Mouse (Mus musculus) mouse trophoblast stem cell (cell line): ENCODE measurements around the gene Sgpp2.

Experiments
- in situ Hi-C, 2 experiments: fragments of 300-500 bp; cut with MseI, MboI; formaldehyde crosslinking; loops; 2 replicates in 1 of 2; 3 replicates in 1 of 2; pipeline ENCODE4 v1.15.1; 2025

The Sgpp2 gene

DNA sequence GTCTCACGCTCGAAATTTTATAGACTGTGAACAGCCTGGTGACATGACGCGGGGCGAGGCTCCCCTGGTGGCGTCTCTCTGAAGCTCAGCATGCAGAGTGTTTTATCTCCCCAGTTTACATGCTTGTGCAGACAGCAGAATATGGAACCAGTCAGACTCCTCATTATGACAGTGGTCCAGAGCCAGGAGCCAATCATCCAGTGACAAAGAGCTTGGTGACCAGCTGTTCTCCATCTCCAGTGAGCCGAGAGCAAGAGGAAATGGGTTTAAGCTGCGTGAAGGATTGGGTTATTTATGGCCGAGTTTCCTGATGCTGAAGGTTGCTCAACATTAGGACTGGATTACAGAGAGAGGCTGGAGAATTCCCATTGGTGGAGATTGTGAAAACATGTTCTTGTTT, 28.1 kb downstream of the Sgpp2 start:
- in situ Hi-C loops: no loop called here

DNA sequence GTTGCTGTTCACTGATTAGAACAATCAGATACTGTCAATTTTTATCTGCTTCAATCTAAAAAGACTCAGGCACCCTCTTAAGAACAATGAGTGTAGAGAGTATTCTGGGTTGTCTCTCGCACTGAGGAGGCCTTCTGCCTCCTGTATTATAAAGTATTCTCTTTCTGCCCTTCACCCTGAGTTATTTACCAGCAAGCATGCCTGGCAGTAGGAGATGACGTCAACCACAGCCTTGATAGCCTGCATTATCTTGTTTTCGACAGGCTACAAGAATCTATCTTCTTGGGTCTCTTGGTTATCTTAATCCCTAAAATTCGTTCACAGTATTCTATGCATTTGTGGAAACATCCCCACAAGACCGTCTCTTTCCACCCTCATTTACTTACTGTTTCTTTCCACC, 29.8 kb downstream of the Sgpp2 start:
- in situ Hi-C loops: no loop called here

DNA sequence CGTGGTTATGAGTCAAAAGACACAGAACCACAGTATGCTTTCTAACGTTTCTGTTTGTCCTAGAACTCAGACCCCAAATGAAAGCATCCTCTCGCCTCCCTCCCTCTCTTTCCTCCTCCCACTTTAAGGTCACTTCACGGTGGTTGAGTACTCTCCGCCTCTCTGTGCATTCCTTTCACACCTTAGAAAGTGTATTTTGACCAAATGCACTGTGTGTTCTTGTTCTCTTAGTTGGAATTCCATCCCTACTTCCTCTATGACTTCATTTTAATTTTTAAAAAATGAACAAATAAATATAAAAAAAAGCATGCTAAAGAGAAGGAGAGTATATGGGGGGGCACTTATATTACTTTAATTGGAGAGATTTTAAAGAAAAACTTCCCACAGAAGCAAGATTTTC, 30.4 kb downstream of the Sgpp2 start:
- in situ Hi-C loops: no loop called here

DNA sequence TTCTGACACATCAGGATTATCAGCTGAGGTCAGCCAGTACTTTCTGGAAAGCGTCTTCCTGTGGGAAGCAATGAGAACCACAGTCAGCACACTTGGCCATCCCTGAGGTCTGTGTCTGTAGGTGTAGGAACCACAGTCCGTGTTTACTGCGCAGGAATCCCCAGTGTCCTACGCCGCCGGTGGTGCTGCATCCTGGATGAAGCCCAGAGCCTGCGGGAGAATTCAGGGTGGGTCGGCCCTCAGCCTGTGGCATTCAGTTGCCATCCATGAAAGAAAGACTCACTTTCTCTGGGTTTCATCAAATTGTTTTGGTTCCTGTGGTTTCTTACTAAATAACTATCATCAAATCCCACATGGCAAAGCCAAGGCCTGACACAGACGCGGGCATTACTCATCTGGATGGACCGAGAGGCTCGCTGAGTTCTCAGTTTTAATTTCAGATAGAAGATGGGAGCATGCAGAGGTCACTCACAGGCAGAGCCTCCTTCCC, 37.2 kb downstream of the Sgpp2 start:
- in situ Hi-C loops: no loop called here

DNA sequence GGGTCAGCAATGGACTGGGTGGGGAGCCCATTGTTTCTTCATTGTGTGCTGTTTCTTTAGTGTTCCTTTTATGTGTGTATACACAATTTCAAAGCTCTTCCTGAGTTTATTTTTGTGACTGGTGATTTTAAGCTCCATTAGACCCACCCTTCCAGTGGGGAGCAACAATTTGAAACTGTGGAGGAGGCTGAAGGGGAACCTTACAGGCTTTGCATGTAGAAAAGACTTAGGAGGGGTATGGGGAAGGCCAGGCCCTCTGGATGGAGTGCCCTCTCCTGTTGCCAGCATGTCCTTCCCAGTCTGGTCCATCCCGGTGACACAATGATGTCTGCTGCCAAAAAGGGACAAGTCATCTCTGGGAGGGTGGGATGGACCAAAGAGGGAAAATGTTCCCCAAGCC, 39.1 kb downstream of the Sgpp2 start:
- in situ Hi-C loops: no loop called here

DNA sequence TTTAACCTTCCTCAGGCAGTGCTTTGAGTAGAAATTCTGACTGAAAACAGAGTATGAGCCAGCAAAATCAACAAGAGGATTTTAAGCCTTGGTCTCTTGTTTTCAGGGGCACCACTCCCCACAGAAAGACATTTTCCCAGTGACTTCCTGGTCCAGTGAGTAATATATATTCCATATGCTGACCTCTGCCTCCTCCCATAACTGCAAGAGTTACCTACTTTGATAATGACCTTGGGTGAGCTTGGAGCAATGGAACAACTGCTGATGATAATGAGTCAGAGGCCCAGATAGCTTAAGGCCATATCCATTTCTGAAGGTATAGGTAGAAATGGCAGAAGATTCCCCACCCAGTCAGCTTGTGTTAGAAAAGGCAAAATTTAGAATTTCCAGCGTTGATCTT, 43.1 kb downstream of the Sgpp2 start:
- in situ Hi-C loops: no loop called here

DNA sequence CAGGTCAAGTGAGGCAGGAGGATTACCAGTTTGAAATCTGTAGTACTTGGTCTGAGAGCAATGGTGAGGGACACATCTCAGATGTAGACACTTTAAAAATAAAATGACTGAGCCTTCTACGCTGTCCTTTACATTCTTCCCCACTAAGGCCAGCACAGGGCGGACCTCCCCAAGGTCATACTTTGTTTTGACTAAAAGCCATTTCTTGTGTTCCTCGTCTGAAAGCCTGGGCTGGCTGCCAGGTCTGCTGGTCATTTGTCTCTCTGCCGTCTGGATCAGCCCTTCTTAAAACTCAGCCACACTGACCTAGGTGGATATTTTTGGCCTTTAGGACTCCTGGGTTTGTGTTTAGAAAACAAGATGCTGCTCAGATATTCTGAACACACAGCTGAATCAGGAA, 45.0 kb downstream of the Sgpp2 start:
- in situ Hi-C loops: no loop called here

DNA sequence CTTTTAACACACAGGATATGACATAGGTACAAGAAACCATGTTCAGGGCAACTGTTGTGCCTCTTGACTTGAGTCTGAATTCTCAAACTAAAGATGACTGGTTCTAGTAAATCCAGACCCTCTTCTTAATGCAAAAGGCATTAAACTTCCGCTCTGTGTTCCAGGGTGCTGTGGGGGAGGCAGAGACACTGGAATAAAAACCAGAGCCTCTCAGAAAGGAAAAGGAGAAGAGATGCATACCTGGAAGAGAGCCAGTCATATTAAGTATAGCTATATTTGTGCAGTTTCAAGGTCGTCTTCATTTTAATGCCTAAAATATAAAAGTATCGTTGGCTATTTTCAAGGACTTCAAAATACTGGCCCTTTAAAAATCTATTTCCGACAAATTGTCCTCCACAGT, 47.3 kb downstream of the Sgpp2 start:
- in situ Hi-C loops: no loop called here

DNA sequence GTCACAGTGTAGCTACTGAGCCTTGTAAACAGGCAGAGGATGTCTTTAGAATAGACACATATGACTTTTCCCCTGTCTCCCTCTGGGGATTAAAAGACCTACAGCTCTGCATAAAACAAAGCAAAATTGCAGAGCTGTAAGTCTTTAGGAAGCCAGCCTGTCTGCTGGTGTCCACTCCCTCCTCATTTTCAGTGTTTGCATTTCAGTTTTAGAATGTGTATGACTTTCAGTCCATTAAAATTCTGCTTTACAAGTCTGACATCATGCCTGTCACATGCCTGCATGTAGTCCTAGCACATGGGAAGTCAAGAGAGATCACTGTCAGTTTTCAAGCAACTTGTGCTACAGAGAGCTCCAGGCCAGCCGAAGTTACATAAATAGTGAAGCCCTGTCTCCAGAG, 47.7 kb downstream of the Sgpp2 start:
- in situ Hi-C loops: no loop called here

DNA sequence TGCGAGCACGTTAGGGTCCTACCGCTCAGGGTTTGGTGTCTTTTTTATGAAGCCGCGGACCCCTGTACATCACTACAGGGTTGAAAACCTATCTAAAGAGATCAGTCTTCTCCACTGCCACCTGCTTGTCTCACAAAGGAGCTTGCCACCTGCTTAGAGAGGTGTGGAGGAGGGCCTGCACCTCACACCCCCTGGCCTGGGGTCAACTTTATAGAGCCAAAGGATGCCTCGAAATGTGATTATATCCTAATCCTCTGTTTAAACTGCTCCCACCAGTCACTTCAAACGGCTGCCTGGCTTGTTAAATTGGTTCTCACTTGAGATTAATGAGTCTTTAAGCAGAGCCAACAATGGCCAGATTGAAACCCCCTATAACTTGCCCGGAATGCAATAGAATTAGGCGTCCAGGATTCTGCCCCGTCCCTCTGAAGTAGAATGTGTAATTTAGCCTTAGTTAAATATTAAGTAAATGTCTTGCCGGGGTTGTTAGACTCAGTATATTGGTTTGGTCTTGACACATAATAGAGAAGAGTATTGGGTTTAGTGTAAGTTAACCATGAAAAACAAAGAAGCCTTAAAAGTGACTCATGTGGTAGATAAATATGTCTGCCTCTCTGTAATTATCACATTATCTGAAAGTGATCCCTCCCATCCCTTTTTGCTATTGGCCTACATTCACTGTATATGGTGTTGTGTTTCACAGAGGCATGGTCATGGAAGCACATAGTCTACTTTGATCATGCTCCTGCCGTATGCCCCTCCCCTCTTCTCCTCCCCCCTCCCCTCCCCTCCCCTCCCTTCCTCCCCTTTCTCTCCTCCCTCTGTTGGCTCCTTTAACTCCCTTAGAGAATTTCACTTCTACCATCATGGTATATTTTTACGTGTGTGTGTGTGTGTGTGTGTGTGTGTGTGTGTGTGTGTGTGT, 54.1 kb downstream of the Sgpp2 start:
- in situ Hi-C loops: no loop called here

DNA sequence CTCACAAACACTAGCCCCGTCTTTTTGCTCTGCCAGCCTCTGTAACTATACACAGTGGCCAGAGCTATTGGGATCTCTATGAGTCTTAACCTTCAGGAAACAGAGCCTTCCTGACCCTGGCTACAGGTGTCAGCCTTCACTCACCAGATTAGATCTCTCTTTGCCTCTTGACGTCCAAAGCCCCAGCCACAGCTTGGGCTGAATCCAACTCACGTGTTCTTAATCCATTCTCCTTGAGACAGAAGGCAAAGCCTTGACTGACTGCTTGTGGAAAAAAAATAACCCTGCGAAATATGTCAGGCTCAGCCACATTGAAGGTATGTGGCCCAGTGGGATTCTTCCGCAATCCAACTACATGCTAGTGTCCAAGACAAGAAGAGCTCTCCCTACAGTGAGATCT, 57.7 kb downstream of the Sgpp2 start:
- in situ Hi-C loops: no loop called here

DNA sequence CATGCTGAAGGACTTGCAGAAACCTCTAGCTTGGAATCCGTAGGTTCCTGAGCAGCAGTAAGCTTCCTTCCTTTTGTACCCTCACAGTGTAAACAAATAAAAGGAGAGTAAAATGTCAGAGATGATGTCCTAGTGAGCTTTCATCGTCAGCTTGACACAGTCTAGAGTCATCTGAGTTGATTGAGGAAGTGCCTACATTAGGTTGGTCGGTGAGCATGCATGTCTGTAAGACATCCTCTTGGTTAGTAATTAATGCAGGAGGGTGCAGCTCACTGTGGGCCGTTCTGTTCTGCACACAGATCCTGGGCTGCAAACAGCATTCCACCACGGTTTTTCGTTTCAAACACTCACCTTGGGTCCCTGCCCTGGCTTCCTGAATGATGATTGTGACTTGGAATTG, 60.0 kb downstream of the Sgpp2 start:
- in situ Hi-C loops: no loop called here

DNA sequence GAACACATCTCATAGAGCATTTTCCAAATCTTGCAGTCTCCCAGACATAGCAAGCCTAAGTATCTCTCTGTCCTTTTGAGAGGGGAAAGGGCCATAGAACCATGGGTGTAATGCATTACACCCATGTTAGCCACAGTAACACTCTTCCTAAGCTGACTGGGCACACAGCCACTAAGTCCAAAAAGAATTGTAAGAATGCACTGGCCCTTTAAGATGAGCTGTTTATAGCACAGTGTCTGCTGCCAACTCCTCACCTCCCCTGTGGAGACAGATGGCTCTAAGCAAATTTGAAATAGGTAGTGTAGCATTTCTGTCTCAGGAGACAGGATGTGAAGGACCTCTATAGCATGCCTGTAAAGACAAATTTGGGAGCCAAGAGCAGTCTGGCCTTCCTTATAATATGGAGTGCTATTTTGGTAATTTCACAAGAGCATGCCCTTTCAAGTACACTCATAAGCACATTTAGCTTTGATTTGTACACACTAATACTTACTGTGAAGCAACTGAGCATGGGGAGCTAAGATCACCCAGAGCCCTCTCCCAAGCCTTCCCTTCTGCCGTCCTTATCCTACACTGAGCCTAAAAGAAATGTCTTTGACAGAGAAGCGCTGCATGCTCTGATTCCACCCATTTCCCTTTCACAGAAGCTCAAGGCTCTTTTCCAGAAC, 61.6 kb downstream of the Sgpp2 start:
- in situ Hi-C loops: no loop called here

DNA sequence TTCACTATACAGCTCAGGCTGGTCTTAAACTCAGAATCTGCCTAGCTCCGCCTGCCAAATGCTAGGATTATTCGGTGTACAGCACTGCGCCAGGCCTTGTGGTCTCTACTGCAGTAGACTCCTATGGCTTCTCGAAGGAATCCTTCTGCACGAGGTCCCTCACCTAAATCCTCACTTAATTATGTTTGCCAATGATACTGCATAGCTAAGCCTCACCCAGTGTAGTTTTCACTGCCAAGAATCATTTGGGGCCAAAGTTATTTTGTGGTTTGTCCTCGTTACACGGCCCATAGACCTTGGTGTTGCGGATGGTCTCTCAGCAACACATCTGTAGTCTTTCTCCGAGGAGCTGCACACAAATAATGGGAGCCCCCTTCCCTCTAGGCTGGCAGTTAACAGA, 62.2 kb downstream of the Sgpp2 start:
- in situ Hi-C loops: no loop called here

DNA sequence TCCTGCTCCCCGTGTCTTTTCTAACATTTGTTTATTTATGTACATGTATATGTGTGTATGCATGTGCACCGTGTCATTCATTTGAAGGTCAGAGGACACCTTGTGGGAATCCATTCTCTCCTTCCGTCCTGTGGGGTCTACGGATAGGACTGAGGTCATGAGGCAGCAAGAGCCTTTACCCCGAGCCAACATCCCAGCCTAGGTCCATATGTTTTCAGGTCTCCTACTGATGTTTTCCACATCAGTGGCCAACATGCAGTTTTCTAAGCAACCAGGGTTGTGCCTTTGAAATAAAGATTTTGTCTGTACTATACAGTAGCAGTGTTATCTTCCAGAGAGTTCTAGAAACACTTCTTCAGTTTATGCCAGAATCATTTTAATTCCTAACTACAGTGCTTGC, 63.7 kb downstream of the Sgpp2 start:
- in situ Hi-C loops: no loop called here

DNA sequence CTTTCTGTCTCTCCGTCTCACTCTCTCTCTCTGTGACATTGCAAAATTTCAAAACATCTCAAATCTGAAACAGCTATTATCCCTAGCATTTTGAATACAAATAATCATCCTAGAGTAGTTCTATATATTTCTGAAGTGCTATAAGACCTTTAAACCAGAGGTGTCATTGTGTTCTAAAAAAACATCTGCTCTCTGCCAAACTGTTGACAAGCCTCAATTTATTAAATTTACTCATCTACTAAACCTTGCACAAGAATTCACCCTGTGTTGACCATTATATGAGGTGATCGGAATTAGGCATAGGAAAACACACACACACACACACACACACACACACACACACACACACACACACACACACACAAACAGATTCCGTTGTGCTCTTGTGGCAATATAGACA, 64.9 kb downstream of the Sgpp2 start:
- in situ Hi-C loops: no loop called here

DNA sequence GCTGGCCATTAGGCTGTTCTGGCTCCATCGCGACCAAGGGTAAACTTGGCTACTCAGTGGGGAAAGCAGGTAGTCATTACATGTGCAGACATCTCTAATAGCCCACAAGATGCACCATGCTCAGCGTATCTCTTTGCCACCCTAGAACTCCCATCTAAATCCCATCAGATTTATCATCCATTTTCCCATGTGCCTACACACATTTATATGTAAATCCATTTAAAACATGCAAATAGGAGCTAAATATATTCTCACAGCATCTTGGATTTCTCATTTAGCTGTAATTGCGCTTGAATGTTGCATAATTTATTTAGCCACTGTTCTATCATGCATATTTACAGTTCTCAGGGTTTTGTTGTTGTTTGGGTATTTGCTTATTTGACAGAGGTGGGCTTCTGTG, 70.8 kb downstream of the Sgpp2 start:
- in situ Hi-C loops: no loop called here

DNA sequence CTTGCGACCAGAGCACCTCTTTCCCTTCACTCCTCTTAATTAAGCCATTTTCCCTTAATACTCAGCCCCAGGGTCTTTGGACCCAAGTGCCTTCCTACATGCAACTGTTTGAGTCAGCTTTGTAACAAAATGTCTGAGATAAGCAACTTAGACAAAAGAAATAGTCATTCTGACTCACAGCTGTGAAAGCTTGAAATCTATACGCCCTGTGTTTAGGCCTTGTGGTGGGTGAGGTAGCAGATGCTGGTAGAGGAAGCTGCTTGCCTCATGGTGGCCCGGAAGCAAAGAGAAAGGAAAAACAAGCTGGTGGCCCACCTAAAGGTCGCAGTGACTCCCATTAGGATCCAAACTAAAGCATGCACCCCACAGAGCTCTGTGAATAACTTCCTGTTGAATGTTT, 77.7 kb downstream of the Sgpp2 start:
- in situ Hi-C loops: no loop called here

DNA sequence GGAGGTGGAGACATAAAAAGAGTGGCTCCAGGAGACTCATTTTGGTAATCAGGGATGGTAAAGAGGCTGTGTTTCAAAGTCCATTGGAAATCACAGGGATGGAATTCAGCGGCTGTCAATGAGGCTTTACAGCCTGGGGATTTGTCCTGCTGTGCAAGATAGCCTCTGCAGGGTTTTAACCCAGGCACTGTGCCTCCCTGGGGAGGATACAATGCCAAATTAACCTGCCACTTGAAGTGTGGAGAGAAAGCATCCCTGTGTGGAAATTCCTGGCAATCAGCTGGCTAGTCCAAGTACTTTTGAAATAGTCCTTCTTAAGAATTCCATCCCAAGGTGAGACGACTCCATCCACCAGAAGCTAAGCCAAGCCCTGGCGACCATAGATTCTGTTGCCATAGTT, 78.7 kb downstream of the Sgpp2 start:
- in situ Hi-C loops: no loop called here

DNA sequence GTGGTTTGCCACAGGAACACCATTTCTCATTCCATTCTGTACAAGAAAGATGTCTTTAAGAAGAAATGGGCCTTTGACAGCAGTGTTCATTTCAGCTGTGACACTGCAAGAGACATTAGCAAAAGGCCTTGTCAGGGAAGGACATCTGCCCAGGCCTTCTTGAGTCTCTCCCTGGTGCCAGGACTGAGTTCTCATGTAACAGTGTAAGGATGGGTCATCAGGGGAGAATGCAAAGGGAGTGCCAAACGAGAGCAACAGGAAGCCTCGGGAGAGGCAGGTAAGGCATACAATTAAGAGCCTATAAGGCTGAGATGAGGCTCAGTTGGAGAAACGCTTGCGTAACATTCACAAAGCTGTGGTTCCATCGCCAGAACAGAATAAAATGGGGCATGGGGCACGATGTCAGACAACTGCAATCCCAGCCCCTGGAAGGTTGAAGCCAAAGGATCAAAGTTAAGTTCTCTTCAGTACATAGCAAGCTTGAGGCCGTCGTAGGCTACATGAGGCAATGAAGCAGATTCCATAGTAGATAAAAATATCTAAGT, 85.1 kb downstream of the Sgpp2 start:
- in situ Hi-C loops: no loop called here

DNA sequence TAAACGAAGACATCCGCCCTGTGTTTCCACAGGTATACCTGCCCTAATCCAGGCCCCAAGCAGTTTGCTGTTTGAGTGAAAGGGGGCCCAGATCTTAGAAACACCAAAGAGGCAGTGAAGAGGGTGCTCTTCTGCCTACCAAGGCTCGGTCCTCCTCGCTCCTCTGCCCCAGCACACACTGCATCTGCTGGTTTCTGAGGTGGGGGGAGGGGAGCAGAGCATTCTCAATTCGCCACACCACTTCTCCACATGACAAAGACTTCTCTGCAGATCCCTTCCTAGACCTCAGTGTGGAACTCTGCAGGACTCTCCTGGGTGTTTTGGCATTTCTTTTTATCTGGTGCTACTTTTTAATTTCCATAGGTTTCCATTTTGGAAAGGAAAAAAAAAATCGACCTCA, 85.6 kb downstream of the Sgpp2 start:
- in situ Hi-C loops: no loop called here

DNA sequence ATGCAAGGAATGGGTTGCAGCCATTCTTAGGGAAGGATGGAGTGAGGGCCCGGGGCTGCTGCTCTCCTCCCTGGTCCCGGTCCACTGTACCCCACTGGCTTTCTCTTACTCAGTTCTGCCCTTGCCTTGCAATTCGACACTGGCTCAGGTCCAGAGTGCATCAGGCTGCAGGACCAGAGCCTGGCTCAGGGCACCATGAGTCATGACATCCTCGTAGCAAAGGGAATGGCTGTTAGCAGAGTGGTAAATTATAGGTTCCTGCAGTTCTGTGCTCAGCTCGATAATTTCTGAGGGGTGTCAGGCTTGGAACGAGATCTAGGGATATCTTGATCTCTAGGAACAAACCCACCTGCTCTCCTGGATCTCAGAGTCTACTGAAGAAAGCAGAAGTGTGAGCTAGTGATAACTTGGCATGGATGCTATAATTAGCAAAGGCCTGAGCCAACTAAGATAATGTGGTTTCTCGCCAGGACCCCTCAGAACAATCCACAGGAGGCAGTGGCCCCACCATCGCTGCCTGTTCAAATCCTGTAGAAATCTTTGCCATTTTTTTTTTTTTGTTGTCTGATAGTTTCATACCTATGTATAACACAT, 86.3 kb downstream of the Sgpp2 start:
- in situ Hi-C loops: no loop called here
